Mouse (Mus musculus): ENCODE measurements at regions not wholly inside any gene's neighbourhood (a gene's known extent, or its start where the extent isn't known, plus 50 kb on each side); places are given as distances from the start of the nearest gene placed in this dataset.
A peak's percentile ranks its signal among the peaks of the same experiment; 100 is the strongest.

DNA sequence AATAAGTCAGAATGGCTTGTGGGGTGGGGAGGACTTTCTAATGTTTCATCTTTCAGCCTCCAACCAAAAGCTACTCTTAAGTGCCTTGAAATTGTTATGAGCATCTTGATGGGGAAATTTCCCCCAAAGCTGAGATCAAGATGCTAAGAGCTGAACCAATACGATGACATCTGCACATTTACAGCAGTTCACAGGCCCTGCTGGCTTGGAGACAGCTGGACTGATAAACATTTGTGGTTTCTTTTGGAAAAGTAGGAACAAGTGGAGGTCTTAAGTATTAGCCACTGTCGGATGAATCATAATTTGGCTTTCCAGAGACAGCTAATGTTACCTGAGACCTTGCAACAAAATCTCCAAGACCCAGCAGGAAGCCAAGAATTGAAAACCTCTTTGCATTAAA, 78.4 kb upstream of the Pabpc6 start:
- H3K9me3 ChIP-seq (replicated peaks), result no peaks in the 10 kb centered on the region
- WGBS, result 64% methylated on average over 2 of the region's 2 CpGs

DNA sequence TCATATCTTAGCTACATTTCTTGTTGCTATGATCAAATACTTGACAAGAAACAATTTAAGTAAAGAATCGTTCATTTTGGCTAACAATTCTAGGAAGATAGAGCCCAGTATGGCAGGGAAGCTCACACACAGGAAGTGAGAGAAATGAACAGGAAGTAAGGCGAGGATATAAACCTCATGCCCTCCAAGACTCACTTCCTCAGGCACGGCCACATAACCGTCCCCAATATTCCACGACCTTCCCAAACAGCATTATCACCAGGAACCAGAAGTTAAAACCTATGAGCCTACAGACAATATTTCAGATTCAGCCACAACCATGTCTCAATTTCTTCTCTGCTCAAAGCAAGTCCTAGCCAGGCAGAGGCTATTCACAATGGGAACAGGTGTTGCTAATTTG, 73.8 kb upstream of the Pabpc6 start:
- no peak for ATAC-seq (ENCODE audit: insufficient number of reproducible peaks, low FRiP score, low TSS enrichment, low read depth)
- H3K27me3 ChIP-seq, result no peaks in the 10 kb centered on the region
- WGBS, result 83% methylated on average over 5 of the region's 5 CpGs
- H3K36me3 ChIP-seq, result no peaks in the 10 kb centered on the region
- H3K27ac ChIP-seq (replicated peaks), result no peak overlapping the region
- no peaks in the 10 kb centered on the region for H3K9me3 ChIP-seq (replicated peaks)
- no peaks in the 10 kb centered on the region for H3K4me1 ChIP-seq
- H3K4me3 ChIP-seq (replicated peaks), result no peak overlapping the region
- H3K4me2 ChIP-seq (replicated peaks), result no peak overlapping the region
- no peak overlapping the region for H3K9ac ChIP-seq

More for the DNA sequence above, 78.4 kb upstream of the Pabpc6 start:
- H3K4me1 ChIP-seq, result no peaks in the 10 kb centered on the region
- no peaks in the 10 kb centered on the region for H3K36me3 ChIP-seq
- H3K27me3 ChIP-seq, result no peaks in the 10 kb centered on the region
- ATAC-seq (ENCODE audit: insufficient number of reproducible peaks, low FRiP score, low TSS enrichment, low read depth), result no peak
- no peak overlapping the region for H3K4me3 ChIP-seq (replicated peaks)
- H3K27ac ChIP-seq (replicated peaks), result no peak overlapping the region
- no peak overlapping the region for H3K9ac ChIP-seq
- H3K4me2 ChIP-seq (replicated peaks), result no peak overlapping the region

DNA sequence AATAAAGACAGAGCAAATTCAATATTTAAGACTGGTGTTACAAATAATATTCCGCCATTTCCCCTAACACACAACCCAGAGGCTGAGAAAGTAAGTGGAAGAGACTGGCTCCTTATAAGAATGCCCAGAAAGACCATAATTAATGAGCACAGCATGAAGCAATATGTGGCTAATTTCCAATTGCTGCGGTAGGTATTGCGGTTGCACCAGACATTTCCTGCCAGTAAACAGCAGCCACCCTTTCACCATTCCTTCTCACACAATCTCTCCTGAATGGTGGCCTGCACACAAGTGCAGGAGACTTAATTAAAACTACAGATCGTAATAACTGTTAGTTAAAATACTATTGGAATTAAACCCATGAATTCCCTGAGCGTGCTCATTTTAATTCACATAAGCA, 71.8 kb upstream of the Pabpc6 start:
- Histone ChIP-seq H3K27me3 (no peaks in the 10 kb centered on the region), H3K4me2 (replicated peaks) (no peak overlapping the region), H3K4me1 (no peaks in the 10 kb centered on the region), H3K9ac (no peak overlapping the region), H3K36me3 (no peaks in the 10 kb centered on the region), H3K4me3 (replicated peaks) (no peak overlapping the region), H3K27ac (replicated peaks) (no peak overlapping the region), H3K9me3 (replicated peaks) (no peaks in the 10 kb centered on the region)
- ATAC-seq (ENCODE audit: insufficient number of reproducible peaks, low FRiP score, low TSS enrichment, low read depth), result no peak
- 83% methylated on average over 5 of the region's 5 CpGs for WGBS

DNA sequence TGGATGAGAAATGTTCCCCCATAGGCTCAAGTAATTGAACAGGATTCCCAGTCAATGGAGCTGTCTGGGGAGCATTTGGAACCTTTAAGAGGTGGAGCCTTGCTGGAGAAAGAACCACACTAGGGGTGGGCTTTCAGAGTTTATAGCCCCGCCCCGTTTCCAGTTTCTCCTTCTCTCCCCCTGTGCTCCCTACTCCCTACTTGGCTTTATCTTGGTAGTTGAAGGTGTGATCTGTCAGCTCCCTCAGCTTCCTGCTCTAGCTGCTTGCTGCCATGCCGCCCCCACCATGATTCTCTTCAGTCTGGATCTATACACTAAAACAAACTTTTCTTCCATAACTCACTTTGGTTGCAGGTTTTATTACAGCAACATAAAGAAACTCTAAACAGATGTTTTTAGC, 59.5 kb upstream of the Pabpc6 start:
- no peak overlapping the region for H3K9ac ChIP-seq
- H3K27me3 ChIP-seq, result no peaks in the 10 kb centered on the region
- H3K9me3 ChIP-seq (replicated peaks), result no peaks in the 10 kb centered on the region
- no peaks in the 10 kb centered on the region for H3K4me1 ChIP-seq
- no peak overlapping the region for H3K4me2 ChIP-seq (replicated peaks)
- ATAC-seq (ENCODE audit: insufficient number of reproducible peaks, low FRiP score, low TSS enrichment, low read depth), result no peak
- 61% methylated on average over 3 of the region's 3 CpGs for WGBS
- no peak overlapping the region for H3K27ac ChIP-seq (replicated peaks)
- no peak overlapping the region for H3K4me3 ChIP-seq (replicated peaks)
- no peaks in the 10 kb centered on the region for H3K36me3 ChIP-seq

DNA sequence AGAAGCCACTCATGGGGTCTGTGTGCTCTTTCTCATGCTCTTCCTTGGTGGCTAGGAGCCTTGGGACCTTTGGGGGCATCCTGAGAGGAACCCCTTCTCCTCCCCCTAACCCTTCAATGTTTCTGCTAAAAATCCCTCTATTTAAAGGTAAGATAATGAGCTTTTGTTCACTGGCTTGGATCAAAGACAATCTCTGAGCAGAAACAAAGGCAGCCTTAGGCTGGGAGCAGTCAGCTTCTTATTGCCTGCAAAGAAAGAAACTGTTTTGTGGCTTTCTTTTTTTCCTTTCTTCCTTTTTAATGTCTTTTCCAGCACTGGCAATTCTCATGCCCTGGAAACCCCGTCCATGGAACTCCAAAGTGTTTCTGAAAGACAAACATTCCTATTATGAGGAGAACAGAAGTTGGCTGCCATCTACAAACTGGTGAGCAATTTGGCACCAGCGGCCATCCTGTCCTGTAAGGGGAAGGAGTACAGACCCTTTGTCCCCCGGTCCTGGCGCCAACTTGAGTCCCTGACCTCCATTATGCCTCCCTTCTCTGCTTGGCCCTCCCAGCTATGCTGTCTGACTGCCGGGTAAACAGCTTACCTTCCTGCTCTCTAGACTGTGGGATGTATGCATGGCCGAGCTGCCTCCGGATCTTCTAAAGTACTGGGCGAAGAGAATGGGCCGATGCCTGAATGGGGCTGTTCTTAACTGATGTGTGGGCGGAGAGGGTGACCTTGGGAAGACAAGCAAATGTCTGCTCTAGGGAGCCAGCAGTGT, 56.4 kb upstream of the Pabpc6 start:
- Histone ChIP-seq H3K9ac (no peak overlapping the region), H3K9me3 (replicated peaks) (no peaks in the 10 kb centered on the region), H3K4me3 (replicated peaks) (no peak overlapping the region), H3K4me1 (no peaks in the 10 kb centered on the region), H3K27ac (replicated peaks) (no peak overlapping the region), H3K4me2 (replicated peaks) (no peak overlapping the region), H3K36me3 (no peaks in the 10 kb centered on the region), H3K27me3 (no peaks in the 10 kb centered on the region)
- ATAC-seq (ENCODE audit: insufficient number of reproducible peaks, low FRiP score, low TSS enrichment, low read depth), result no peak
- 49% methylated on average over 10 of the region's 10 CpGs for WGBS

DNA sequence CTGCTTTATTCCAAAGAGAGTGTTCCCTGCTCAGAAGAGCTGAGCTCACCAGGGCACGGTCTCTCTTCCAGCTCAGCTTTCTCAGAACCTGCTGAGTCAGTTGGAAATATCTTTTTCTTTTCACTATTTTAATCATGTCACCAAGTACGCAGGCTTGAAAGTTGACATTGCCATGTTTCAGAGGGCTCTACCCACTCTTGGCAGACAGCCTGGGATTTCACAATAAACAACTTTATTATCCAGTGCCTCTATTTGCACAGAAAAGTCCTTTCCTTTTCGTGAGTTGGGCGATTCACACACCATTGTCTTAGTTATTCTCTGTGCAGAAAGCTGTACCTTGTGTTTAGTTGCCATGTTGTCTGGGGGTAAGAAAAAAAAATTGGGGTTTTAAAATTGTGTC, 54.0 kb upstream of the Pabpc6 start:
- Histone ChIP-seq H3K9ac (no peak overlapping the region), H3K4me2 (replicated peaks) (no peak overlapping the region), H3K36me3 (no peaks in the 10 kb centered on the region), H3K27ac (replicated peaks) (peak overlapping the region; percentile 36; the same call in 1 of the 2 replicates), H3K27me3 (no peaks in the 10 kb centered on the region), H3K4me1 (no peaks in the 10 kb centered on the region), H3K4me3 (replicated peaks) (no peak overlapping the region), H3K9me3 (replicated peaks) (no peaks in the 10 kb centered on the region)
- 34% methylated on average over 4 of the region's 4 CpGs for WGBS
- ATAC-seq (ENCODE audit: insufficient number of reproducible peaks, low FRiP score, low TSS enrichment, low read depth), result no peak; the same call in 1 of the 2 replicates

DNA sequence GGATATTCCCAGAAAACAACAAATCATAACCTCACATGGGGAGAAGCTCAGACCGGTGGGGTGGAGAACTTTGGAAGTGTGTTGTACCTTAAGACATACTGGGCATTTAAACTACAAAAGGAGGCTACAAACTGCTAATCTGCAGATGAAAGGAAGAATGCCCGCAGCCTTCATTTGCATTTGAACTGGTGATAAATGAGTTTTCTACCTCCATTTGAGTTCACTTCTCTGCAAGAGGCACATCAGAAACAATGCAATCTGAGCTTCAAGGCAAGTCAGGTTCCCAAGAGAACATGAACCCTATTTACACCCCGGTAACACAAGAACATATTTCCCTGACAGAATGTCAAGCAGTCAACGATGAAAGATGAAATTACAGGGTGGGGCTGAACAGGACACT, 53.2 kb upstream of the Pabpc6 start:
- no peak for ATAC-seq (ENCODE audit: insufficient number of reproducible peaks, low FRiP score, low TSS enrichment, low read depth)
- no peak overlapping the region for H3K4me3 ChIP-seq (replicated peaks)
- H3K27me3 ChIP-seq, result no peaks in the 10 kb centered on the region
- no peak overlapping the region for H3K9ac ChIP-seq
- no peaks in the 10 kb centered on the region for H3K9me3 ChIP-seq (replicated peaks)
- no peak overlapping the region for H3K4me2 ChIP-seq (replicated peaks)
- WGBS, result 10% methylated on average over 4 of the region's 4 CpGs
- no peaks in the 10 kb centered on the region for H3K36me3 ChIP-seq
- H3K27ac ChIP-seq (replicated peaks), result no peak overlapping the region
- H3K4me1 ChIP-seq, result no peaks in the 10 kb centered on the region

Measured in embryonic facial prominence, embryonic 15.5 days (tissue).